Mouse (Mus musculus) spleen, adult 2 months (tissue): ENCODE results near the gene Mfng. TPM values are rescaled to one million over a fixed set of nuclear protein-coding genes. Genes with fewer than 3 reads are reported as not detected.

Experiments used
- DNase-seq, 2 experiments: peaks; one replicate each; pipeline versions ENCODE4 v3.0.0 to v3.0.0-alpha.2; 2012 to 2021; ENCODE audit warnings: low spot score in 2 of 2, low read depth in 1 of 2
- H3K27ac ChIP-seq: fragments of 200-500 bp; 2 replicates; pipeline ENCODE4 v1.5.1; 2012; ENCODE audit warnings: low read length, inconsistent platforms; ENCODE audit not compliant: insufficient read depth
- H3K27me3 ChIP-seq: fragments of 200-500 bp; 2 replicates; pipeline ENCODE4 v1.6.1; 2012; ENCODE audit warnings: mild to moderate bottlenecking, moderate library complexity, low read length, inconsistent platforms; ENCODE audit not compliant: control insufficient read depth, insufficient read depth
- H3K36me3 ChIP-seq: fragments of 200-500 bp; 2 replicates; pipeline ENCODE4 v1.6.1; 2012; ENCODE audit warnings: mild to moderate bottlenecking, low read length, inconsistent platforms; ENCODE audit not compliant: control insufficient read depth, insufficient read depth
- H3K4me1 ChIP-seq: fragments of 200-500 bp; 2 replicates; pipeline ENCODE4 v1.6.1; 2011; ENCODE audit warnings: inconsistent platforms; ENCODE audit not compliant: control insufficient read depth, insufficient read depth, insufficient read length
- H3K4me3 ChIP-seq: fragments of 200-500 bp; 2 replicates; pipeline ENCODE4 v1.5.1; 2011; ENCODE audit warnings: mild to moderate bottlenecking, inconsistent platforms; ENCODE audit not compliant: insufficient read depth, insufficient read length; ENCODE audit errors: extremely low read depth
- CTCF ChIP-seq: fragments of 200-500 bp; IDR thresholded peaks from 2 replicates; pipeline ENCODE4 v1.5.1; 2011; ENCODE audit warnings: mild to moderate bottlenecking, inconsistent platforms; ENCODE audit not compliant: insufficient read depth, insufficient read length, insufficient replicate concordance; ENCODE audit errors: extremely low read depth
- POLR2A ChIP-seq: fragments of 200-500 bp; IDR thresholded peaks from 2 replicates; pipeline ENCODE4 v1.6.1; 2011; ENCODE audit warnings: low read depth, low read length, inconsistent platforms
- WGBS: fragments of 180-500 bp; shearing (Covaris S2); methylation state at CpG from one replicate; pipeline ENCODE4 v1.1.7; 2018; 5-methylcytosine and 5-hydroxymethylcytosine counted together
- polyA plus RNA-seq: library from polyadenylated mRNA; depleted of rRNA; stranded (reverse); fragments of >200 nt; gene quantifications from 2 replicates; pipeline ENCODE4 v1.2.3, GENCODE M21; 2012

The Mfng gene
- polyA plus RNA-seq, 1 experiment: 66.0 TPM

DNA sequence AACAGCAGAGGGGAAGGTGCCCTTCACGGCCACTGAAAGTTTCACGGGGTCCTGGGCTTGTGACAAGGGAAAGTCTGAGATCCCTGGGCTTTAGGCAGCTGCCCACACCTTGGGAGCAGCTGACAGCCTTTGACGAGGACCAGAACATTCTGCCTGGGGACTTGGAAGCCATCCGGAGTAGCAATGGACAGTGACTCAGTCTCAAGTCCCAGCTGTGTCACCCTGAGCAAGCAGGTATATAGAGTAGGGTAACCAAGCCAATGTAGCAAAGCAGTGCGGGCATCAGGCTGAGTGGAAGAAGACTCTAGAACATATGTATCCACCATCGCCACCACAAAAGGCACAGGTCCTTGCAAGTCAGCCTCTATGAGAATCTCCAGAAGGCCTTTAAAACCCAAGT is 36.1 kb downstream of the Mfng start:
- 76% methylated on average over 6 of the region's 6 CpGs for WGBS
- Histone ChIP-seq H3K4me1 (no peaks in the 10 kb centered on the region), H3K27ac (no peak overlapping the region), H3K27me3 (no peaks in the 10 kb centered on the region), H3K36me3 (no peaks in the 10 kb centered on the region), H3K4me3 (no peak overlapping the region)
- TF ChIP-seq CTCF: no peak
- no peak for TF ChIP-seq POLR2A
- no peak for DNase-seq

DNA sequence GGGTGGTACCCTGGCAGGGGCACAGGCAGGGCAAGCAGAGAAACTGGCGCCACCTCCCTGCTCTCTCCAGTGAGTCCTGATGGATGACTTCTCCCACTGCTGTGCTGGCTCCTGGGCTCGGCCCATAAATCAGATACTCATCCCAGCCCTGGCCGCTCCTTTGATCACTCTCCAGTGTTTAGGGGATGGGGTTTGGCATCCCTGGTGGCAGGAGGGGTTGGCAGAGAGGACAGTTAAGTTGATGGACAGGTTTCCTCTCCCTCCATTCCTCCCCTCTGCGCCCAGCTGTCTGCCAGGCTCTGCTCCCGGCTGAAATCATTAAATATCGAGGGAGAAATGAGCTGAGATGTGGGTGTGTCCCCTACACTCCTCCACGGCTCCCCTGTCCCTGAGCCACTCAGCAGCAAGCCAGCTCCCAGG is 36.6 kb downstream of the Mfng start:
- H3K27ac ChIP-seq: no peak overlapping the region
- DNase-seq: no peak
- H3K27me3 ChIP-seq: no peaks in the 10 kb centered on the region
- no peaks in the 10 kb centered on the region for H3K36me3 ChIP-seq
- no peaks in the 10 kb centered on the region for H3K4me1 ChIP-seq
- TF ChIP-seq POLR2A (no peak), CTCF (no peak)
- no peak overlapping the region for H3K4me3 ChIP-seq
- 57% methylated on average over 7 of the region's 7 CpGs for WGBS

DNA sequence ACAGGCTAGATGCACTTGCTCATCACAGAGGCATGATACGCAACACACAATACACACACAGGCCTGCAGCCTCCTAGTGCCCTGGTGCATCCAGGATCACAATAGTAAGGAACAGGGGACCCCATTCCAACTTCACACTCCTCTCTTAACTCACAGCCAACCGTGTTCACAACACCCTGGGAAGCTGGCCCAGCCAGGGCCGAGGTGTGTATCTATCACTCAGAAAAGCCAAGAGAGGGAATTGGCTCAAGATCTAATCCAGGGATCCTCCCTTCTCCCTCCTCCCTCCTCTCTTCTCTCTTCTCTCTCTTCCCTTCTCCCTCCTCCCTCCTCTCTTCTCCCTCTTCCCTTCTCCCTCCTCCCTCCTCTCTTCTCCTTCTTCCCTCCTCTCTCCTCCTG is 37.1 kb downstream of the Mfng start:
- no peaks in the 10 kb centered on the region for H3K4me1 ChIP-seq
- H3K4me3 ChIP-seq: no peak overlapping the region
- H3K27me3 ChIP-seq: no peaks in the 10 kb centered on the region
- no peaks in the 10 kb centered on the region for H3K36me3 ChIP-seq
- TF ChIP-seq POLR2A (no peak), CTCF (no peak)
- 65% methylated on average over 3 of the region's 3 CpGs for WGBS
- no peak overlapping the region for H3K27ac ChIP-seq
- DNase-seq: no peak

DNA sequence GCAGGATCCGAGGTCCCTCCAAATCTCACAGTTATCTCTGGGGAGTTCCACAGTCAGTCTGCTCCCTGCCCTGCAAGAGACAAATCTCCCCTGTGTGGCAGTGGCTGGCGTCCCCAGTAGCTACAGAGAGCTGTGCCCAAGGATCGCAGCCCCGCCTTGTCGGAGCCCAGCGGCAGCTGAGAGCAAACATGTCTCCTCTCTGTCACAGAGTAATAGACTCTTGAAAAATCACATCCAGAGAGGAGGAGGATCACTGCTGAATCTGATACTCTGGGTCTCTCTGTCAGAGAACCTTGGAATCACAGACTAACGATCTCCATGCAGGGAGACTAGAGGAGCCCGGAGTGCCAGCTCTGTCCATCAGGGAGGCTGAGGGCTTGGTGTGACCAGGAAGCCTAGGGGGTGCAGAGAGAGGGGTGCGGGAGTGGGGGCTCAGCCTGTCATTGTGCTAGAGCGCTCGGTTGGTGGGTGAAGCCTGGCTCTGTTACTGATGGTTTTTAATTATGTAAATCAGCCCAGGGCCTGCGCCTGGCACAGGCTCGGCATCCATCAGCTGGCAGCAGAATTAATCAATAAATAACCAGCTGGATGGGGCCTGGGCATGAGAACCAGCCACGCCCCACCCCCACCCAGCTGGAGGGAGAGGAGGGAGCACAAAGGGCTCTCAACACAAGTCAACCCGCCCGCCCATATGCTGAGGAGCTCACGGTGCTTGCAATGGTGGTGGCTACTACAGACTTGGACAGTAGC is 37.7 kb downstream of the Mfng start:
- Histone ChIP-seq H3K36me3 (no peaks in the 10 kb centered on the region), H3K4me1 (no peaks in the 10 kb centered on the region), H3K4me3 (no peak overlapping the region), H3K27ac (no peak overlapping the region), H3K27me3 (no peaks in the 10 kb centered on the region)
- no peak for DNase-seq
- 72% methylated on average over 17 of the region's 17 CpGs for WGBS
- TF ChIP-seq POLR2A (no peak), CTCF (no peak)

DNA sequence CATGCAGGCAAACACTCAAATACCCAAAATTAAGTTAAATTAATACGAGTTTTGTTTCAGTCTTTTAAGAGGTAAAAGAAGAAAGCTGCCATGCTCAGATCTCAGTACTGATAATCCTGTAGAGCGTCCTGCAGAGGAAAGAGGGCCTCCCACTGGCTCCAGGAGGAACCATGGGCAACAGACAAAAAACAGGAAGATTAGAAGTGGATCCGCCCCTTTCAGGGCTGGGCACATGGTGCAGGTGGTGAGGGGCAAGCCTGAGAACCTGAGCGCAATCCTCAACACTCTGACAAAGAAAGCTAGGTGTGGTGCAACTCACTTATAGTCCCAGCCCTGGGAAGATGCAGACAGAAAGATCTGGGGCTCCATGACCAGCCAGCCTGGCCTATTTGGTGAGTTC is 41.4 kb downstream of the Mfng start:
- Histone ChIP-seq H3K4me3 (no peak overlapping the region), H3K4me1 (no peaks in the 10 kb centered on the region), H3K27me3 (no peaks in the 10 kb centered on the region), H3K27ac (no peak overlapping the region), H3K36me3 (no peaks in the 10 kb centered on the region)
- no peak for DNase-seq
- whole genome bisulfite sequencing: 44% methylated on average over 4 of the region's 4 CpGs
- no peak for TF ChIP-seq CTCF
- no peak for TF ChIP-seq POLR2A

DNA sequence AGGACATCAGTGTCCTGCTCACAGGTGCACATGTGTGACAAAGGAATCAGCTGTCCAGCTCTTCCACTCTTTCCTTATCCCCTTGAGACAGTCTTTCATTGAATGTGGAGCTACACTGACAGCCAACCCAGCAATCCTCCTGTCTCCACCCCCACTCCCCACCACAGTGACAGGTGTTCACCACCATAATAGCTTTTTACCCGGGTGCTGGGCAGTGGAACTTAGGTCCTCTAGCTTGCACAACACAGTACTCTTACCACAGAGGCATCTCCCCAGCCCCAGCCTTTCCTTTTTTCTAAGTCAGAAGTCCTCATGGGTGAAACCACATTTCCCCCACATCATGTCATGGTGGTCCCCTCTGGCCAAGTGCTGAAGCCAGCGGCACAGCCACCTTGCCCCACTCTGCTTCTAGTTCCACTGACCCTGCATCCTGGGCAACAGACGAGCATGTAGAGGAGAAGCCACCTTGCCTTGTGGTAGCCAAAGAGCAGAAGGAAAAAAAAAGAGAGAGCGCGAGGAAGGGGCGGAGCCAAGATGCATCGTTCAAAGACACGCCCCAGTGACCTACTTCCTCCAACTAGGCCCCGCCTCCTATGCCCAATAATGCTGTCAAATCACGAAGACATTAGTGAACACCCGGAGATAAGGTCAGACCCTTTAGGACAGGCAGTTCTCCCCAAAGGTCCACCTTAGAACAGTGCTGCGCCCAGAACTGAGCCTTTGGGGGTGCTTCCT is 42.8 kb downstream of the Mfng start:
- Histone ChIP-seq H3K36me3 (no peaks in the 10 kb centered on the region), H3K4me1 (no peaks in the 10 kb centered on the region), H3K27ac (no peak overlapping the region), H3K4me3 (no peak overlapping the region), H3K27me3 (no peaks in the 10 kb centered on the region)
- DNase-seq: no peak
- no peak for TF ChIP-seq POLR2A
- no peak for TF ChIP-seq CTCF
- 48% methylated on average over 12 of the region's 12 CpGs for WGBS

DNA sequence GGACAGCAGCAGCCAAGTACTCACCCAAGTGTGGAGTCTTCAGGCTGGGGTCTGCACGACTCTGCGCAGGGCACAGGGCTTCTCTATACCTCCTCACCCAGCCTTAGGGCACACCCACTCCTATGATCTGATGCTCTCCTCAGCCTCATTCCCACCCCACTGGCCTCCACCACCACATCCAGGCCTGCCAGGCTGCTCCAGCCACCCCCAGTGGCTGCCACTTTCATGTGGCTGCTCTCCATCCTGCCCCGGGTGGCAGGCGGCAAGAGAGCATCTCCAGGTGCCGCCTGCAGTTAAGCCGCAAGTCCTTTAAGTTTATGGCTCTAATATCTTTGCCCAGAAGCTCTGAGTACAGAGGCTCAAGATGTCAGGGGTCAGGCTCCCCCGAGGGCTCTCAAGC is 46.6 kb downstream of the Mfng start:
- TF ChIP-seq CTCF: no peak
- no peak for TF ChIP-seq POLR2A
- Histone ChIP-seq H3K36me3 (no peaks in the 10 kb centered on the region), H3K27me3 (no peaks in the 10 kb centered on the region), H3K4me3 (no peak overlapping the region), H3K4me1 (no peaks in the 10 kb centered on the region), H3K27ac (no peak overlapping the region)
- DNase-seq: no peak
- WGBS: 52% methylated on average over 7 of the region's 7 CpGs
